Mouse (Mus musculus): Measurements from ENCODE around the gene Disp2.

Gene Disp2

DNA sequence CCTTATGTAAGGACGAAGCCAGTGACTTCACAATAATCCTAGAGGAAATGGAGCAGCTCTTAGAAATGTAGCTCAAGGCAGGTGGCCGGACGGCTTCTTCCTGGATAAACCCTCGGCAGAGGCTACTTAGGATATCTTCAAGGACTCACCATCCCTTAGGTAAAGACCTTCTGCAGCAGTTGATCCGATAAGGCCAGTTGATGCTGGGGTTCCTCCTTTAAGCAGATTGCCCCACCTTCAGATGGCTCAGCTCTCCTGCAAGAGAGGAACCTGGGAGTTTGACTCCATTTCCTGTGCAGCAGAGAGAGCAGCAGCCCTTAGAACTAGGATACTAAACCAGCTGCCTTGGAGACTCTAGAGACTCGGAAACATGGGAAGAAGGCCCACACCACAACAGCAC is 54.5 kb downstream of the Disp2 start:
- ATAC-seq (ENCODE audit: insufficient number of reproducible peaks, low FRiP score, low TSS enrichment), result no peak

DNA sequence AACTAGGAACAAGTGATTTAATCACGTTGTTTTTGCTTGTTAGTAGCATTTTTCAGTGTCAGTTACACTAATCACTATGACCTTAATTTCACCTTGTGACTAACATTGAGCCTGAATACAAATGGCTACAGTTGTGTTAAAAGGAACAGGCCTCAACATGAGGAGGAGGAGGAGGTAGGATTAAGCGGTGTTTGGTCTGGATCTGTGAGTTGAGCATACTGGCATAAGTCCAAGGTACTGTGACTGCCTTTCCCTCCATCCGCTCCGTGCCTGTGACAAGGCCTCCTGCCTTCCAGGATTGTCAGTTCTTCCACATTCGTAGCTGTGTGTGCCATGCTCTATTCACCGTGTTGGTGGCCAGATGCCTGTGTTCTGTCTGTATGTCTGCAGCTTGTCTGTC is 55.6 kb downstream of the Disp2 start:
- ATAC-seq (ENCODE audit: insufficient number of reproducible peaks, low FRiP score, low TSS enrichment), result no peak

DNA sequence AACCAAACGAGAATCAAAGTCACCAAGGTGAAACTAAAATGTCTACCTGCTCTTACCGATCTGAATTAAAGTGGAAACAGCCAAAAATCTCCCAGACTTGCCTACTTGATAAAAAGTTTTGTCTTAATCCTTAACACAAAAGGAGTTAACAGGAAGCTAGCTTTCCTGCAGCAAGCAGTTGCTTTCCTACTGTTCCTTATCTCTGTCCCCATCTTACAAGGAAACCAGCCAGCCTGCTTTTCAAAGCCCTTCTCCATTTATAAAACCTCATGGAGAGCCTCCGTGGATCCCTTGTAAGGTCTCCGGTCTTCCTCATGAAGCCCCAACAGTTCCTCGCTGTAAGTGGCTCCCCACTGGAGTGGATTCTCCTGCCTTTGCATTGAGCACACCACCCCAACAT is 58.8 kb downstream of the Disp2 start:
- no peak for ATAC-seq (ENCODE audit: insufficient number of reproducible peaks, low FRiP score, low TSS enrichment)

DNA sequence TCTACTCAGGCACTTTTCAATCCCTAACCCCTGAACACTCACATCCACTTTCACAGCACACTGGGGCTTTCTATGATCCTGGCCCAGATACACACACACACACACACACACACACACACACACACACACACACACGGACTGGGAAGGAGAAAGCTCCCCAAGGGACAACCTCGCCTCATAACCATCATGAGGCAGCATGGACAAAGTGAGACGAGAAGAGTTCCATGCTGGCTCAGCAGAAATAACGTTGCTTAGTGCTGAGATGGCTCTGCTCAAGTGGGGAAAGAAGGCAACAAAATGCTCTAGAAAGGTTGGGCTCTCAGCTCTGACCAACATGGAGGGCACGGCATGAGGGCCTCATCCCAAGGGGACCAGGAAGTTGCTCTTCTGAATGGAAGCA is 61.7 kb downstream of the Disp2 start:
- ATAC-seq (ENCODE audit: insufficient number of reproducible peaks, low FRiP score, low TSS enrichment), result no peak

GRCm38 (mm10) chr2:118841774-118842173 is 62.3 kb downstream of the Disp2 start:
- ATAC-seq (ENCODE audit: insufficient number of reproducible peaks, low FRiP score, low TSS enrichment), result no peak

DNA sequence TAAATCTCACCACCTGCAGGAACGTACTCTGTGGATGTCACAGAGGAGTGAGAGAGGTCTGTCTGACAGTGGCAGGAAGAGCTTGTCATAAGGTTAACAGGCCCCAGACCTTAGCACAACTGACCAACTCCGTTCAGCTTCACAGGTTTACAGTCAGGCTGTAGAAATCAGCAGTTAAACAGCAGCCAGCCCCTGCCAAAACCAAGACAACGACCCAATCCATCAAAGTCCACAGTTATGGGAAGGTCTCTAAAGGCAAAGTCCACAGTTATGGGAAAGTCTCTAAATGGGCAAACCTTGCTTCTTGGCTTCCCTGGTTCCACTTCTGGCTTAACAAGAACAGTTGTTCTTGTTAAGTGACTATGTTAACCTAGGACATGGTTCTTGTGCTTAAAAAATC is 64.9 kb downstream of the Disp2 start:
- no peak for ATAC-seq (ENCODE audit: insufficient number of reproducible peaks, low FRiP score, low TSS enrichment)

DNA sequence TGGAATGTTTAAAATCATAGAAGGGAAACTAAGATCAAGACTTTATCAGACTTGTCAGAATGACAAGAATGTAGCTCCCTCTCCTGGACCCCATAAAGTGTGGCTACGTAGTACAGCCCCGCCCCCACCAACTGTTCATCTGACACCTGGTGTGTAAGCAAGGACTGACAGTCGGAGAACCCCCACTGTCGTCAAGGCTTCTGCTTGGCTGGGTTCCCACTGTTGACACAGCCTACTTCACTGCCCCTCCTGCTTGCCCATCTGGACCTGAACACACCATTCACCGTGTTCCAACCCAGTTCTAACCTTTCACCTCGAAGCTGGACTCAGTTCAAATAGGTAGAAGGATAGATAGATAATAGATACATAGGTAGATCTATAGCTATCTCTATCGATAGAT is 66.7 kb downstream of the Disp2 start:
- no peak for ATAC-seq (ENCODE audit: insufficient number of reproducible peaks, low FRiP score, low TSS enrichment)

DNA sequence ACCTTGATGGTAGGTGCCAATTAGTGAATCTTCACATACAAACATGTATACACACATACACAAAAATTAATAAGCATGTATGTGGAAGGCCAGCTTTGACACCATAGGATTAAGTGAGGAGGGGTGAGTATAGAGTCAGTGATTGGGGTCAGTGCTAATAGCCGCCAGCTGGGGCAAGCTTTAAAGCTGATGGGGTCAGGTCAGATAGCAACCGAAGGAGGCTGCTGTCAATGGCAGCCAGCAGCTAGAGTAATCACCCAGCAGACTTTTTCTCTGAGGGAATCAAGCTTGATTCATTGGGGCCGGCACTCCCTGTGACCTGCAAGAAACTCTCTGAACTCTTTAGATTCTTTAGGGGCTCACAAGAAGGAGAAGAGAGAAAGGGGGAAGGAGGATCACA is 72.2 kb downstream of the Disp2 start:
- no peak for ATAC-seq (ENCODE audit: insufficient number of reproducible peaks, low FRiP score, low TSS enrichment)
